1 mouse cellular context compared by ENCODE assay signal in genomic region chr2:156782481-156783348, GRCm38 (mm10).
TF ChIP-seq lines count a peak whose summit lies in the region.

No protein-coding gene starts in this region.

TF ChIP-seq in MEL, 35 proteins besides CTCF, POLR2A, EP300 and RAD21 (continued from another document):
- TF ChIP-seq SMC3 (IDR thresholded peaks at IDR 0.05; ENCODE audit: low read depth, low read length) (no peak), NELFE (IDR thresholded peaks at IDR 0.05; ENCODE audit: low read depth, low read length) (no peak; the same call in 1 of the 2 replicates), BHLHE40 (IDR thresholded peaks at IDR 0.05; ENCODE audit: borderline replicate concordance, low read depth, low read length) (no peak), GATA1 (IDR thresholded peaks at IDR 0.05; ENCODE audit: low read depth, low read length) (no peak), TBP (IDR thresholded peaks at IDR 0.05; ENCODE audit: low read depth, low read length) (no peak), TAL1 (IDR thresholded peaks at IDR 0.05; ENCODE audit: low read length) (no peak), MYB (IDR thresholded peaks at IDR 0.05; ENCODE audit: low read depth, low read length) (no peak), MYC (IDR thresholded peaks at IDR 0.05; ENCODE audit: low read depth, low read length) (peak; percentile 62), ZC3H11A (IDR thresholded peaks at IDR 0.05; ENCODE audit: low read depth, low read length) (no peak), MAZ (IDR thresholded peaks at IDR 0.05; ENCODE audit: low read depth, low read length) (no peak), ZKSCAN1 (IDR thresholded peaks at IDR 0.05; ENCODE audit: low read depth, low read length) (no peak), POLR2AphosphoS2 (IDR thresholded peaks at IDR 0.05; ENCODE audit: low read length) (no peak), USF1 (IDR thresholded peaks at IDR 0.05; ENCODE audit: low read depth, low read length) (peak; percentile 29; the same call in 1 of the 2 replicates), MXI1 (IDR thresholded peaks at IDR 0.05; ENCODE audit: low read depth, low read length) (no peak; the same call in none of the 2 replicates), CHD2 (IDR thresholded peaks at IDR 0.05; ENCODE audit: low read length) (no peak), MEF2A (IDR thresholded peaks at IDR 0.05; ENCODE audit: extremely low read depth, insufficient replicate concordance, low read depth, low read length, poor library complexity, severe bottlenecking) (no peak), ZMIZ1 (IDR thresholded peaks at IDR 0.05; ENCODE audit: low read depth, low read length) (no peak), ELF1 (IDR thresholded peaks at IDR 0.05; ENCODE audit: low read depth, low read length) (no peak), JUND (IDR thresholded peaks at IDR 0.05; ENCODE audit: low read depth, low read length) (no peak), POLR2AphosphoS5 (IDR thresholded peaks at IDR 0.05; ENCODE audit: borderline replicate concordance, low read depth, low read length) (no peak), MAFK (IDR thresholded peaks at IDR 0.05; ENCODE audit: borderline replicate concordance, low read depth, low read length) (no peak), UBTF (IDR thresholded peaks at IDR 0.05; ENCODE audit: borderline replicate concordance, insufficient read depth, low read depth, low read length) (no peak), CHD1 (IDR thresholded peaks at IDR 0.05; ENCODE audit: low read depth, low read length) (peak; percentile 55; the same call in 1 of the 2 replicates), SIN3A (IDR thresholded peaks at IDR 0.05; ENCODE audit: low read length) (no peak), MAX (IDR thresholded peaks at IDR 0.05; ENCODE audit: low read length) (peak; percentile 84), GABPA (IDR thresholded peaks at IDR 0.05; ENCODE audit: low read depth, low read length) (no peak), NRF1 (IDR thresholded peaks at IDR 0.05; ENCODE audit: insufficient read depth, low read depth, low read length, poor library complexity, severe bottlenecking) (no peak), KAT2A (conservative IDR thresholded peaks at IDR 0.05; ENCODE audit: low read depth, low read length) (no peak)
